Mouse (Mus musculus): ENCODE results near the gene Bcl2l14. TPM values are rescaled to one million over a fixed set of nuclear protein-coding genes. Genes with fewer than 3 reads are reported as not detected.

The Bcl2l14 gene
- polyA plus RNA-seq, 1 experiment from 2014 or later = 0.10 TPM

- 87% methylated on average over 5 of the region's 5 CpGs for WGBS
- H3K4me3 ChIP-seq = no peak overlapping the region
- H3K27ac ChIP-seq (replicated peaks) = no peak overlapping the region
- no peak overlapping the region for H3K4me2 ChIP-seq (replicated peaks)
- H3K9ac ChIP-seq (replicated peaks) = no peak overlapping the region
- H3K27me3 ChIP-seq = no peaks in the 10 kb centered on the region
- H3K36me3 ChIP-seq = no peaks in the 10 kb centered on the region
- H3K9me3 ChIP-seq = no peaks in the 10 kb centered on the region
- no peak for ATAC-seq (ENCODE audit: low FRiP score, low read depth)
- no peaks in the 10 kb centered on the region for H3K4me1 ChIP-seq
These were observed 18.9 kb upstream of the Bcl2l14 start for GRCm38 (mm10) chr6:134377201-134377600.

- no peak for ATAC-seq (ENCODE audit: low FRiP score, low read depth)
- no peaks in the 10 kb centered on the region for H3K36me3 ChIP-seq
- WGBS = 73% methylated on average over 3 of the region's 3 CpGs
- no peak overlapping the region for H3K27ac ChIP-seq (replicated peaks)
- H3K27me3 ChIP-seq = no peaks in the 10 kb centered on the region
- H3K4me3 ChIP-seq = no peak overlapping the region
- H3K4me2 ChIP-seq (replicated peaks) = no peak overlapping the region
- H3K9ac ChIP-seq (replicated peaks) = no peak overlapping the region
- no peaks in the 10 kb centered on the region for H3K4me1 ChIP-seq
- no peaks in the 10 kb centered on the region for H3K9me3 ChIP-seq
These were observed 18.3 kb upstream of the Bcl2l14 start for GRCm38 (mm10) chr6:134377856-134378255.

DNA sequence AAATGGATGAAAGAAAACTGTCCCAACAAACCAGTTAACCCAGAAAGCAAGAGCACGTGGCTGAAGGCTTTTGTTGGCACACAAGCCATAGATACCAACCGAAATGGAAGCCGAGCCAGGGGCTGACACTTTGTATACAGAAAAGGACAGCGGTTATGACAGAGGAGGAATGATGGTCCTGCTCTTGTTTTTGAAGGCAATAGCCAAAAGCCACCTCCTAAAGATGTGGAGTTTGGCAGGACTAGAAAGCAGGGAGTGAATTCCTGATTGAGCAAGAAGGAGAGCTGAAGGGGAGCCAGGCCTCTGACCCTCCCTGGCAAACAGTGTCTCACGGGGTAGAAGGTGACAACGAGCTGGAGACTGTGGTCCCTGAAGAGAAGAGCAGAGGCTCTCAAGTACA is 14.7 kb upstream of the Bcl2l14 start:
- no peak overlapping the region for H3K4me2 ChIP-seq (replicated peaks)
- no peak overlapping the region for H3K4me3 ChIP-seq
- 88% methylated on average over 6 of the region's 6 CpGs for WGBS
- H3K4me1 ChIP-seq = no peaks in the 10 kb centered on the region
- no peak overlapping the region for H3K9ac ChIP-seq (replicated peaks)
- no peaks in the 10 kb centered on the region for H3K27me3 ChIP-seq
- no peaks in the 10 kb centered on the region for H3K36me3 ChIP-seq
- no peak for ATAC-seq (ENCODE audit: low FRiP score, low read depth)
- no peak overlapping the region for H3K27ac ChIP-seq (replicated peaks)
- H3K9me3 ChIP-seq = no peaks in the 10 kb centered on the region

DNA sequence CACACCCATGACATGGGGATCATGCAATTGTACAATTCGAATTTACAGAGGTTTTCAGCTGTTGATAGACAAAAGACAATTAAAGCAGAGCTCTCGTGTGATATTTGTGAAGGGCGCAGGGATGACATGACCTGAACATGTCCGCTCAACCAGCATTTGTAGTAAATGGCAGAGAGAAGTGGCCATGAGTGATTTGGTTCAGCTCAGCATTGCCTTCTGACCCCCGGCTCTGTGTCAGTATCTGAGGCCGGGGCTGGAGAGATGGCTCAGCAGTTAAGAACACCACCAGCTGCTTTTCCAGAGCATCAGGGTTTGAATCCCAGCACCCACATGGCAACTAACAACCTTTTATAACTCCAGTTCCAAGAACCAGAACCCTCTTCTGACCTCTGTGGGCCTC is 10.2 kb upstream of the Bcl2l14 start:
- Histone ChIP-seq H3K4me3 (no peak overlapping the region), H3K4me2 (replicated peaks) (no peak overlapping the region), H3K4me1 (no peaks in the 10 kb centered on the region), H3K27me3 (no peaks in the 10 kb centered on the region), H3K9me3 (no peaks in the 10 kb centered on the region), H3K36me3 (no peaks in the 10 kb centered on the region), H3K27ac (replicated peaks) (no peak overlapping the region), H3K9ac (replicated peaks) (no peak overlapping the region)
- no peak for ATAC-seq (ENCODE audit: low FRiP score, low read depth)
- 89% methylated on average over 6 of the region's 6 CpGs for WGBS

GRCm38 (mm10) chr6:134387396-134387795 is 8.7 kb upstream of the Bcl2l14 start:
- WGBS = 86% methylated on average over 10 of the region's 10 CpGs
- H3K36me3 ChIP-seq = no peaks in the 10 kb centered on the region

DNA sequence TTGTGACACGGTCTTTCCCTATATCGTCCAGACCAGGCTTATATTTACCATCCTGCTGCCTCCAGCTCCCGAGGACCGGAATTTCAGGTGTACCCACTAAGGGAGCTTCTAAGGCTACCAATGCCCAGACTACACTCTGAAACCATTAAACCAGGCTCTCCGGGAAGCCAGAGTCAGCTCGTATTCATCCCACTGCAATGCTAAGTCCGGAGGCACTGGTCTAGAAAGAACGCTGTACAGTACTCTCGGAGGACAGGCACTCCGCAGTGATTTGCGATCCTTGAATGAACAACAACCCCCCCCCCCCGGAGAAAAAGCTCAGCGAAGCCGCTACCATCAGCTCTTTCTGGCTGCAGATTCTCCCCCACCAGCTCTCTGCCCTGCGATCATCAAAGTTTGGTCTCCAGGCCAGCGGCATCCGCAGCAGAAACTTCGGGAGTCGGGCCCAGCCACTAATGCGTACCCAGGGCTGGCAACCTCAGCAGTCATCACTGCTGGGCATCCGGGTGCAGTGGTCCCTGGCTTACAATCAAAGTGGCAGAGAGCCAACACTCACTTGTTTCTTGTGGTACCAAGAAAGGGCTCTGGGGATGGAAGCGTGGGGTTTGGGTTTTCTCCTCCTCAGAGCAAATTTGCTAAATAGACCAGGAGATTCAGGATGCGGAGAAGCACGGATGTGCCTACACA is 7.6 kb upstream of the Bcl2l14 start:
- no peak overlapping the region for H3K4me3 ChIP-seq
- ATAC-seq (ENCODE audit: low FRiP score, low read depth) = no peak
- H3K27me3 ChIP-seq = no peaks in the 10 kb centered on the region
- H3K4me2 ChIP-seq (replicated peaks) = no peak overlapping the region
- no peaks in the 10 kb centered on the region for H3K36me3 ChIP-seq
- no peaks in the 10 kb centered on the region for H3K9me3 ChIP-seq
- no peak overlapping the region for H3K9ac ChIP-seq (replicated peaks)
- WGBS = 86% methylated on average over 24 of the region's 24 CpGs
- H3K4me1 ChIP-seq = no peaks in the 10 kb centered on the region
- no peak overlapping the region for H3K27ac ChIP-seq (replicated peaks)

More at GRCm38 (mm10) chr6:134387396-134387795, 8.7 kb upstream of the Bcl2l14 start:
- H3K9ac ChIP-seq (replicated peaks) = no peak overlapping the region
- no peaks in the 10 kb centered on the region for H3K27me3 ChIP-seq
- no peak overlapping the region for H3K4me2 ChIP-seq (replicated peaks)
- H3K27ac ChIP-seq (replicated peaks) = no peak overlapping the region
- no peaks in the 10 kb centered on the region for H3K9me3 ChIP-seq
- no peak for ATAC-seq (ENCODE audit: low FRiP score, low read depth)
- H3K4me1 ChIP-seq = no peaks in the 10 kb centered on the region
- no peak overlapping the region for H3K4me3 ChIP-seq

DNA sequence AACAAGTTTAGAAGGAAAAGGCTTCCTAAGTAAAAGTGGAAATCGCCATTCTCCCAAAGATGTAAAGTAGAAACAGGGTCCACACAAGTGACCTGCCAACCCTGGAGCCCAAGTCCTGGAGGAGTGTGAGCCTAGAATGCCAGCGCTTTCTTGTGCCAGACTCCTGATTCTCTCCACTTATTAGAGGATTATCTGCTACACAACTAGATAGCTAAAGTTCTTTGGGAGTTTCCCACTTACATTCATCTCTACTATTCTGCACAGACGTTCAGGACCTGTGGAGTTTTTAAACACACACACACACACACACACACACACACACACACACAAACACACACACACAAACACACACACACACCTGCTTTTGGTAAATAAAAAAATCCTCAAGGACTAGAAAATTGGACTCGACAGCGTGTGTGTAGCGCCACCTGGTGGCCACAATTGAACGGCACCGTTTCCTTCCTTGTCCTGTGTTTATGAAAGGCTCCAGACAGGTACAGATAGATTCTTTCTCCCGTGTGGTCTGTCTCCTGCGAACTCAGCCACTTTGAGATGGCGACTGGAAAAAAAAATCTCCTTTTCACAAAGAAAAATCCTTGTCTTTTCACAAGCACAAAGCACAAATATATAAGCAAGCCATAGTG is 6.7 kb upstream of the Bcl2l14 start:
- Histone ChIP-seq H3K4me2 (replicated peaks) (no peak overlapping the region), H3K27me3 (no peaks in the 10 kb centered on the region), H3K9me3 (no peaks in the 10 kb centered on the region), H3K9ac (replicated peaks) (no peak overlapping the region), H3K4me1 (no peaks in the 10 kb centered on the region), H3K27ac (replicated peaks) (no peak overlapping the region), H3K4me3 (no peak overlapping the region), H3K36me3 (no peaks in the 10 kb centered on the region)
- ATAC-seq (ENCODE audit: low FRiP score, low read depth) = peak; percentile 54; the same call in 1 of the 2 replicates
- WGBS = 20% methylated on average over 11 of the region's 11 CpGs

GRCm38 (mm10) chr6:134389917-134390316 is 6.2 kb upstream of the Bcl2l14 start:
- Histone ChIP-seq H3K4me2 (replicated peaks) (no peak overlapping the region), H3K27me3 (no peaks in the 10 kb centered on the region), H3K27ac (replicated peaks) (no peak overlapping the region), H3K4me1 (no peaks in the 10 kb centered on the region), H3K36me3 (no peaks in the 10 kb centered on the region), H3K4me3 (no peak overlapping the region), H3K9ac (replicated peaks) (no peak overlapping the region), H3K9me3 (no peaks in the 10 kb centered on the region)
- peak; percentile 23; the same call in 1 of the 2 replicates for ATAC-seq (ENCODE audit: low FRiP score, low read depth)
- WGBS = 71% methylated on average over 8 of the region's 8 CpGs

GRCm38 (mm10) chr6:134390837-134391236 is 5.3 kb upstream of the Bcl2l14 start:
- Histone ChIP-seq H3K9ac (replicated peaks) (no peak overlapping the region), H3K9me3 (no peaks in the 10 kb centered on the region), H3K27me3 (no peaks in the 10 kb centered on the region), H3K27ac (replicated peaks) (no peak overlapping the region), H3K36me3 (no peaks in the 10 kb centered on the region), H3K4me2 (replicated peaks) (no peak overlapping the region), H3K4me1 (no peaks in the 10 kb centered on the region), H3K4me3 (no peak overlapping the region)
- WGBS = 89% methylated on average over 2 of the region's 2 CpGs
- ATAC-seq (ENCODE audit: low FRiP score, low read depth) = no peak

DNA sequence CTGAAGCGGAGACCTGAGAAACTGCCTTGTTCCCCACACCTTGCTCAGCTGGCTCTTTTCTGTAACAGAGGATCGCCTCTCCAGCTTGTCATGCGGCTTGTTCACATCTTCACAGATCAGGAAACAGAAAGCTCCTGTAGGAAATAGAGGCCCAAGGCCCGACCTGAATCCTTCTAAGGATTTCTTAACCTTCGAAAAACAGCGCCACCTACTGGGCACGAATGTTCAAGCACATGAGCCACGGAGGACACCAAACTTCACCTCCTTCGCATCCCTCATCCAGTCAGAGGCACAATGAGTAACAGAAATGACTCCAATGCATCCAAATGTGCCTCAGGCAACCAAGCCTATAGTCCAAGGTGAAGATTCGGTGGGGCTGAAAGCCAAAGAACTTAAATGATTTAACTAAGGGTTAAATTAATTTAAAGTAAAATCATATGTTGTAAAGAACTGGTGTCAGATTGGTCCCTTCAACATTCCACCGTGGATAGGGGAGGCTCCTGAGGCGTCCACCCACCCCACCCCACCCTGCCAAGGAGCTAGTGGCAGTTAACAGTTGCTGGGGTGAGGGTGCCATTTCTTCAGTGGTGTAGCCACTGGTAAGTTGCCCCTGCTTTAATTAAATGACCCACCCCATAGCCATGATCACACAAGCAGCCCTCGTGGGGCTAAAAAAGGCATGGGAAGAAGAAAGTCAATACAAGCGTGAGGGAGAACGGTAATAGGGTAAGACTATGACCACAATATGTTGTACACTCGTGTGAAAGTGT is 7.0 kb downstream of the Bcl2l14 start:
- Histone ChIP-seq H3K27me3 (no peaks in the 10 kb centered on the region; the same call in 1 of the 2 replicates), H3K4me1 (no peaks in the 10 kb centered on the region), H3K9ac (replicated peaks) (no peak overlapping the region), H3K27ac (replicated peaks) (no peak overlapping the region), H3K36me3 (no peaks in the 10 kb centered on the region), H3K4me2 (replicated peaks) (no peak overlapping the region), H3K9me3 (no peaks in the 10 kb centered on the region), H3K4me3 (no peak overlapping the region)
- no peak for ATAC-seq (ENCODE audit: low FRiP score, low read depth)
- WGBS = 42% methylated on average over 16 of the region's 16 CpGs

DNA sequence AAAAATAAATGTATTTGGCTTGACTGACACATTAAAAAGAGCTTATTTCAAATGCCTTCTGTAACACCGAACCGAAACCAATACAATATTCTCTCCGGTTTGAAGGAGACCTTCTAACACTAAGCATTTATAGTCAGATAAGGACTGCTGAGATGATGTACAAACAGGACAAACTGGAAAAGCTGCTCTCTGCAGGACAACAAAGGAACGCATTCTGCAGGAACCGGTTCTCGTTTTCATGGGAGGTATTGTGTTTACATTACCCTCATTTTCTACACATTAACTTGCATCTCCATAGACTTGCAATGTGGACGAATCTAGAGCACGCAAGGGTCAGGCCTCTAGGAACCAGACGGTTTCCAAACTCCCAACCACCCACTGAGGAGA is 7.6 kb downstream of the Bcl2l14 start:
- H3K36me3 ChIP-seq = no peaks in the 10 kb centered on the region
- H3K9ac ChIP-seq (replicated peaks) = no peak overlapping the region
- no peaks in the 10 kb centered on the region for H3K4me1 ChIP-seq
- H3K27ac ChIP-seq (replicated peaks) = no peak overlapping the region
- no peaks in the 10 kb centered on the region; the same call in 1 of the 2 replicates for H3K27me3 ChIP-seq
- no peak overlapping the region for H3K4me3 ChIP-seq
- H3K4me2 ChIP-seq (replicated peaks) = no peak overlapping the region
- WGBS = 92% methylated on average over 9 of the region's 9 CpGs
- ATAC-seq (ENCODE audit: low FRiP score, low read depth) = no peak
- no peaks in the 10 kb centered on the region for H3K9me3 ChIP-seq

DNA sequence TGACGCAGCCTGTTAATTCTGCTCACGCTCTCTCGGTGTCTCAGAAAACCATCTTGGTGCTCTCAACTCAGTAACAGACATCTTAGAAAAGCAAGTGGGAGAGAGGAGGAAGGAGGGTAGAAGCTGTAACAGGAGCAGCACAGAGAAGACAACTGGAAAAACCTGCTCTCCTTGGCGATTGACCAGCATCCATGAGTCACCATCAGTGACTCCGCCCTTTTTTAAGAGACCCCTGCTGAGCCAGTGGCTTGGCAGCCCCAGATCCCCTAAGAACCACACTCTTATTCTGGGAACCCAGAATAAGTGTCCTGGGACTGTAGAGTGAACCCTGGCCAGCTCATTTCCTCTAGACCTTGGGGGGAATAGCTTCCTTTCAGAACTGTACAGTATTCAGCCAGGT is 11.1 kb downstream of the Bcl2l14 start:
- no peak for ATAC-seq (ENCODE audit: low FRiP score, low read depth)
- Histone ChIP-seq H3K27ac (replicated peaks) (no peak overlapping the region), H3K4me1 (no peaks in the 10 kb centered on the region), H3K27me3 (no peaks in the 10 kb centered on the region; the same call in 1 of the 2 replicates), H3K9me3 (no peaks in the 10 kb centered on the region), H3K4me2 (replicated peaks) (no peak overlapping the region), H3K4me3 (no peak overlapping the region), H3K9ac (replicated peaks) (no peak overlapping the region), H3K36me3 (no peaks in the 10 kb centered on the region)
- WGBS = 67% methylated on average over 5 of the region's 5 CpGs
